Mouse (Mus musculus) frontal cortex, postnatal 10 days (tissue): ENCODE data around the gene Mtg2.

Experiments used
- DNase-seq, 2 experiments: peaks; one replicate each; pipeline ENCODE4 v3.0.0; 2022; ENCODE audit warnings: low spot score in 2 of 2, mixed read lengths in 1 of 2

The Mtg2 gene

GRCm38 (mm10) chr2:180051986-180052733 lies 18.2 kb upstream of the Mtg2 start:
- no peak for DNase-seq

GRCm38 (mm10) chr2:180053001-180053400 lies 17.4 kb upstream of the Mtg2 start:
- DNase-seq = no peak

- no peak for DNase-seq
These were observed 6.9 kb upstream of the Mtg2 start for GRCm38 (mm10) chr2:180063338-180064131.

GRCm38 (mm10) chr2:180069770-180070480 lies 463 bp upstream of the Mtg2 start:
- DNase-seq = no peak

GRCm38 (mm10) chr2:180071671-180072070 lies 1.3 kb downstream of the Mtg2 start:
- DNase-seq = no peak

GRCm38 (mm10) chr2:180072886-180073285 lies 2.5 kb downstream of the Mtg2 start:
- no peak for DNase-seq

GRCm38 (mm10) chr2:180077622-180078021 lies 7.2 kb downstream of the Mtg2 start:
- DNase-seq = no peak

GRCm38 (mm10) chr2:180080680-180081079 lies 10.3 kb downstream of the Mtg2 start:
- no peak for DNase-seq

GRCm38 (mm10) chr2:180083063-180083462 lies 12.7 kb downstream of the Mtg2 start:
- DNase-seq = no peak

GRCm38 (mm10) chr2:180084565-180084964 lies 14.2 kb downstream of the Mtg2 start:
- no peak for DNase-seq

GRCm38 (mm10) chr2:180085926-180086636 lies 15.7 kb downstream of the Mtg2 start:
- DNase-seq = no peak

GRCm38 (mm10) chr2:180086637-180087027 lies 16.2 kb downstream of the Mtg2 start:
- no peak for DNase-seq

GRCm38 (mm10) chr2:180087472-180087871 lies 17.1 kb downstream of the Mtg2 start:
- DNase-seq = no peak

GRCm38 (mm10) chr2:180090285-180090684 lies 19.9 kb downstream of the Mtg2 start:
- no peak for DNase-seq

GRCm38 (mm10) chr2:180095711-180096110 lies 25.3 kb downstream of the Mtg2 start:
- no peak for DNase-seq

- no peak for DNase-seq
These were observed 27.2 kb downstream of the Mtg2 start for GRCm38 (mm10) chr2:180097585-180097984.

GRCm38 (mm10) chr2:180098167-180098566 lies 27.8 kb downstream of the Mtg2 start:
- DNase-seq = no peak

- no peak for DNase-seq
These were observed 29.1 kb downstream of the Mtg2 start for GRCm38 (mm10) chr2:180099529-180099928.

- no peak for DNase-seq
These were observed 33.0 kb downstream of the Mtg2 start for GRCm38 (mm10) chr2:180103151-180103977.

- peak in 1 of 2 experiments; percentile 66 for DNase-seq
These were observed 33.7 kb downstream of the Mtg2 start, which contains the start of gene Hrh3 for GRCm38 (mm10) chr2:180103978-180104658. Hrh3 (minus strand) TSS chr2:180104488.
